Mouse (Mus musculus): ENCODE data around the gene Fyttd1.

Gene Fyttd1

GRCm38 (mm10) chr16:32913937-32914881 lies 36.9 kb downstream of the Fyttd1 start, which contains the start of gene Lrch3:
Gene Lrch3, plus strand, starts transcription at chr16:32914100.
- no peak; the same call in 1 of the 2 replicates for TF ChIP-seq GATA4 (IDR thresholded peaks at IDR 0.05; ENCODE audit: insufficient replicate concordance, low read length)

GRCm38 (mm10) chr16:32915292-32916068 lies 38.2 kb downstream of the Fyttd1 start:
- no peak for TF ChIP-seq GATA4 (IDR thresholded peaks at IDR 0.05; ENCODE audit: insufficient replicate concordance, low read length)

GRCm38 (mm10) chr16:32927044-32927443 lies 49.7 kb downstream of the Fyttd1 start:
- TF ChIP-seq GATA4 (IDR thresholded peaks at IDR 0.05; ENCODE audit: insufficient replicate concordance, low read length): no peak

GRCm38 (mm10) chr16:32929918-32930317 lies 52.6 kb downstream of the Fyttd1 start:
- no peak for TF ChIP-seq GATA4 (IDR thresholded peaks at IDR 0.05; ENCODE audit: insufficient replicate concordance, low read length)

- TF ChIP-seq GATA4 (IDR thresholded peaks at IDR 0.05; ENCODE audit: insufficient replicate concordance, low read length): no peak
Observed at GRCm38 (mm10) chr16:32934470-32934869, 57.2 kb downstream of the Fyttd1 start.

GRCm38 (mm10) chr16:32935088-32935487 lies 57.8 kb downstream of the Fyttd1 start:
- no peak for TF ChIP-seq GATA4 (IDR thresholded peaks at IDR 0.05; ENCODE audit: insufficient replicate concordance, low read length)

- TF ChIP-seq GATA4 (IDR thresholded peaks at IDR 0.05; ENCODE audit: insufficient replicate concordance, low read length): no peak
Observed at GRCm38 (mm10) chr16:32937358-32937757, 60.1 kb downstream of the Fyttd1 start.

- no peak for TF ChIP-seq GATA4 (IDR thresholded peaks at IDR 0.05; ENCODE audit: insufficient replicate concordance, low read length)
Observed at GRCm38 (mm10) chr16:32942694-32943093, 65.4 kb downstream of the Fyttd1 start.

- TF ChIP-seq GATA4 (IDR thresholded peaks at IDR 0.05; ENCODE audit: insufficient replicate concordance, low read length): no peak
Observed at GRCm38 (mm10) chr16:32945379-32945778, 68.1 kb downstream of the Fyttd1 start.

GRCm38 (mm10) chr16:32948016-32948415 lies 70.7 kb downstream of the Fyttd1 start:
- TF ChIP-seq GATA4 (IDR thresholded peaks at IDR 0.05; ENCODE audit: insufficient replicate concordance, low read length): no peak

GRCm38 (mm10) chr16:32948656-32949055 lies 71.4 kb downstream of the Fyttd1 start:
- no peak for TF ChIP-seq GATA4 (IDR thresholded peaks at IDR 0.05; ENCODE audit: insufficient replicate concordance, low read length)

GRCm38 (mm10) chr16:32949281-32949680 lies 72.0 kb downstream of the Fyttd1 start:
- TF ChIP-seq GATA4 (IDR thresholded peaks at IDR 0.05; ENCODE audit: insufficient replicate concordance, low read length): no peak

GRCm38 (mm10) chr16:32951074-32951473 lies 73.8 kb downstream of the Fyttd1 start:
- no peak for TF ChIP-seq GATA4 (IDR thresholded peaks at IDR 0.05; ENCODE audit: insufficient replicate concordance, low read length)

- no peak for TF ChIP-seq GATA4 (IDR thresholded peaks at IDR 0.05; ENCODE audit: insufficient replicate concordance, low read length)
Observed at GRCm38 (mm10) chr16:32953806-32954205, 76.5 kb downstream of the Fyttd1 start.

GRCm38 (mm10) chr16:32954304-32954703 lies 77.0 kb downstream of the Fyttd1 start:
- no peak for TF ChIP-seq GATA4 (IDR thresholded peaks at IDR 0.05; ENCODE audit: insufficient replicate concordance, low read length)

GRCm38 (mm10) chr16:32956889-32957288 lies 79.6 kb downstream of the Fyttd1 start:
- TF ChIP-seq GATA4 (IDR thresholded peaks at IDR 0.05; ENCODE audit: insufficient replicate concordance, low read length): no peak

Data from liver, adult (tissue).